Mouse (Mus musculus) left cerebral cortex, postnatal 4 days (tissue): ENCODE data around the gene Stn1. TPM values are rescaled to one million over a fixed set of nuclear protein-coding genes. Genes with fewer than 3 reads are reported as not detected.

Source experiments
- DNase-seq: peaks from one replicate; pipeline ENCODE4 v3.0.0-alpha.2; 2022
- intact Hi-C: fragments of 180-260 bp; cut with DNase I; formaldehyde crosslinking; loops from one replicate; pipeline ENCODE4 v1.15.1; 2025
- total RNA-seq, 2 experiments: library from RNA; stranded (reverse); gene quantifications; 2 replicates each; pipeline ENCODE4 v1.2.3; 2021

Stn1 gene
- total RNA-seq, 2 experiments from 2014 or later = 28.2 to 30.4 TPM

DNA sequence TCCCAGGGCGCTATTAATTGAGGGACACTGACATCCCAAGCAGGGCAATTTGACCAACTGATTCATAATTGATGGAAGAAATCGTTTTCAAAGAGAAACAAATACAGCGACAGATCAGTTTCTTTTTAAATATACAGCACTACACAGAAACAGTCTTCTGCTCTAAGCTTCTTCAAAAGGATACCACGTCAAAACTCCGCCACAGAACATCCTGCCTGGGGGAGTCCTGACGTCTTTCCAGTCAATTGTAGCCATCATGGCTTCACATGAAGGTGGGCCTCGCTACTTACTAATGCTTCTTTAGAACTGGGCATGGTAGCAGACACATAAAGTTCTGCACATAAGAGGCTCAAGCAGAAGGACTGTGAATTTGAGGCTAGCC, 26.0 kb downstream of the Stn1 start:
- intact Hi-C loops = no loop called here
- DNase-seq = no peak

GRCm38 (mm10) chr19:47510473-47511293, 26.6 kb downstream of the Stn1 start:
- DNase-seq = no peak
- intact Hi-C loops = no loop called here

- intact Hi-C loops = no loop called here
- no peak for DNase-seq
Measured at GRCm38 (mm10) chr19:47510135-47510472, 27.2 kb downstream of the Stn1 start.

- no peak for DNase-seq
- intact Hi-C loops = loop anchor here (2.0 to 5.0 kb wide), 2 partner anchors 222 to 313 kb away; partner anchors contain the start of gene Sfr1
Measured at GRCm38 (mm10) chr19:47508771-47509281, 28.5 kb downstream of the Stn1 start.

DNA sequence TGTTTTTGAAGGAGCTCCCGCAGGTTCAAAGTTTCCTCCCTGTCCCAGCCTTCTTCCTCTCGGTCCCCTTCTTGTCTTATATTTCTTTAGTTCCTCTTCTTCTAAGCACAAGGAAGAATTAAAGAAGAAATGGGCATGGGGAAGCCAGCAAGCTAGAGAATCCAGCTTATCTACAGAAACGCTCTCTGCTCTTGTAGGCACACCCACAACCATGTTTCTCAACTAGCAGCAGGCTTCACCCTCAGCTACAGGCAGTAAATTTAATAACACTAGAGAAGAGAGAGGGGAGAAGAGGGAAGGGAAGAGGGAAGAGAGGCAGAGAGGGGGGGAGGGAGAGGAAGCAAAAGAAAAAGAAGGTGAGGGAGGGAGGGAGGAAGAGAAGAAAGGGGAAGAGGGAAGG, 29.1 kb downstream of the Stn1 start:
- DNase-seq = no peak
- intact Hi-C loops = loop anchor here (2.0 to 5.0 kb wide), 2 partner anchors 223 to 314 kb away; partner anchors contain the start of gene Sfr1

GRCm38 (mm10) chr19:47507128-47508121, 29.9 kb downstream of the Stn1 start:
- intact Hi-C loops = loop anchor here (2.0 to 5.0 kb wide), 2 partner anchors 223 to 315 kb away; partner anchors contain the start of gene Sfr1

GRCm38 (mm10) chr19:47503625-47504024, 33.7 kb downstream of the Stn1 start:
- DNase-seq = peak; percentile 32
- intact Hi-C loops = loop anchor here (2.0 kb wide), 1 partner anchor 147 kb away; no protein-coding TSS in a partner anchor

More at GRCm38 (mm10) chr19:47507128-47508121, 29.9 kb downstream of the Stn1 start:
- DNase-seq = peak; percentile 58

- no peak for DNase-seq
- intact Hi-C loops = loop anchor here (2.0 kb wide), 1 partner anchor 146 kb away; no protein-coding TSS in a partner anchor
Measured at GRCm38 (mm10) chr19:47502563-47502962, 34.7 kb downstream of the Stn1 start.

DNA sequence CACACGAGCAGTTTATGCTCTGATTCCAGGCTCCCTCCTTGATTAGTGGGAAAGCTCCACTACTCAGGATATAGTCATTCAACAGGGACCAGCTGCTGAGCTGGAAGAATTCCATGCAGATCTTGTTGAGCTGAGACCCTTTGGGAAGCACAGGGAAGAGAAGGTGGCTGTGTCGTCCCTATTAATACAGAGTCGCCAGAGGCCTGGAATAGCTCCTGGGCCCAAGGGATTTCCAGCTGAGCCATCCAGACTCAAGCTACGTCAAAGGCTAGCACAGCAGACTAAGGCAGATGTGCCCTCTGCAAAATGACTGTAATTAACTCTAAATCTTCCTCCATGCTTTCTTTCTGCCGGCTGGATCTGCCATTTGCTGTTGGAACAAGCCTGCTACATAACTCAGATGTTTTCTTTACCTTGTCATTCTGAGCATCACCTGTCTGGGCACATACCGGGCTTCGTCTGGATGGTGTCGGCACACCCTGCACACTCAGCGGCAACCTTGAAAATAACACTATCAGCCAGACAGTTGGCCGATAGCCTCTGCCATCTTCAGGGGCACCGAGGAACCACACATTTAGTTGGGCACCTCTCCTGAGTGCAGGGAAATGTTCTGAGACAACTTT, 36.8 kb downstream of the Stn1 start:
- DNase-seq = no peak
- intact Hi-C loops = no loop called here

GRCm38 (mm10) chr19:47499841-47500240, 37.5 kb downstream of the Stn1 start:
- intact Hi-C loops = no loop called here
- no peak for DNase-seq

- intact Hi-C loops = no loop called here
- no peak for DNase-seq
Measured at GRCm38 (mm10) chr19:47498942-47499341, 38.4 kb downstream of the Stn1 start.

DNA sequence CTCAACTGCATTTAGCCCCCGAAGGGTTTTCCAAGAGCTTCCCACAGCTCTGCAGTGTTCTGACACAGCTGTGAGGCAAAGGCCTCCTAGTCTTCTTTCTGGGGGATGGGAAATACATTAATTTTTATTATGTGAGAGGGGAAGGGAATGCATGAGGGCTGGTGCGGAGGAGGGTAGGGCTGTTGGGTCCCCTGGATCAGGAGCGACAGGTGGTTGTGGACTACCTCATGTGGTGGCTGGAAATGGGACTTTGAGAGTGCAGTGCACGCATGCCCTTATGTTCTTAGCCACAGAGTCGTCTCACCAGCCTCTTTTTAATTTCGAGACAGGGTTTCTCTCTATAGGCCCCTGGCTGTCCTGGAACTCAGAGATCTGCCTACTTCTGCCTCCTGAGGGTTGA, 39.6 kb downstream of the Stn1 start:
- intact Hi-C loops = no loop called here
- DNase-seq = no peak

DNA sequence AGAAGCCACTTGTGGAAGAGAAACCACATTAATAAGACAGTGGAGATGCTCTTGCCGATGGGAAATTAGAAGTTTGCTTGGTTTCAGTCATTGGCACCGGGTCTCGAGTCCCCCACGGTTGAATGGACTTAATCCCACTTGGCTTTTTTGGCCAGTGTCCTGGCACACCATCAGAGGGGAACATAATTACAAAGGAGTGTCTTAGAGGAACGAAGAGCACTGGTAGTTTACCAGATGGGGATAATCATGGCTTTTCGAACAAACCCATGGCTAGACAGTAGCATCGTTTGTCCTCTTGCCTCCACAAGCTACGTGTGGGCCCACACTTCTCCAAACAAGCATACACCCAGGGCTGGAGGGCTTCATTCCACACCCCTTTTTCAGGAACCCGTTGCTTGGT, 40.0 kb downstream of the Stn1 start:
- peak; percentile 60 for DNase-seq
- intact Hi-C loops = no loop called here

GRCm38 (mm10) chr19:47493017-47493997, 44.0 kb downstream of the Stn1 start:
- intact Hi-C loops = no loop called here
- DNase-seq = no peak

DNA sequence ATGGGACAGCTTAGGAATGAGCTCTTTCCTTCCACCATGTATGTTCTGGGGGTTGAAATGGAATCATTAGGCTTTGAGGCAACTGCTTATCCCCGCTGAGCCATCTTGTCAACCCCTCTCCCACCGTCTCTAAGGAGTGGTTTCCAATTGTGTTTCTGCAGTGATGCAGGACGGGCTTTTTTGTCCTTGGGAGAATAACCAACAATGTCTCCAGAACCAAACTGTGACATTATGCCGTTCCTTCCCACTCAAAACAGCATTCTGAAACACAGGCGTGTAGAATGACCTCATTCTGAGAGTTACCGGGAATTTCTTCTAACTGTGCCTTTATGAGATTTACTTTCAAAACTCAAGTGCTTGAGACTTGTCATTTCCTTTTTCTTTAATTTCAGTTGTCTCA, 44.9 kb downstream of the Stn1 start:
- intact Hi-C loops = no loop called here
- no peak for DNase-seq

DNA sequence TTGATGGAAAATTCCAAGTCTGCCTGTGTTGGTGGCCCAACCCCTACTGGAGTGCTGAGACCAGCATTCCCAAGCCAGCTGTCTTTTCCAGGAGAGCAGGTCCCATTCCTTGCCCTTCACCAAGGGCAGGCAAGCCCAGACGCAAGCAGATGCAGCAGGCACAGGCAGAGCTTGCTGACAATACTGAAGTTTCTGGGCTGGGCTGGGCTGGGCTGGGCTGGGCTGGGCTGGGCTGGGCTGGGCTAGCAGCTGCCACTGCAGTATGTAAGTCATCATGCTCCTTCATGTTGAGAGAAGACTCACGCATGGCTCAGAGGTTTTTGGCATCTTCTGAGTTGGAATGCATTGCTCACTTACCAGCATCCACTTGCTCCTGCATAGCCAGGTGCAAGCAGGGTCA, 45.5 kb downstream of the Stn1 start:
- intact Hi-C loops = no loop called here
- no peak for DNase-seq

DNA sequence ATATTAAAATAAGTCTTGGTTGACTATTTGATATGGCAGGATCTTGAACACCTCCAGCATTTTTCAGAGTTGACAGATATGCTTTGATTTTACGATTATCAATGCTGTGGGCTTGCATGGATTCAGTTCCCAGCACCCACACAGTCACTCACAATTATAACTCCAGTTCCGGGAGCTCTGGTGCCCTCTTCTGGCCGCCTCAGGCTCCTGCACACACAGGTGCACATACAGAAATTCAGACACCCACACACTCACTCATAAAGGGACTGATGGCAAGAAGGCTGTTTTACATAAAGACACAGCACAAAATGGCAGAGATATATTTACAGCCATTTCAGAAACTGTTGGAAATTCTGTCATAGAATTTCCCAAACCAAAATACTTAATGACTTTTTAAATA, 48.1 kb downstream of the Stn1 start:
- intact Hi-C loops = no loop called here

DNA sequence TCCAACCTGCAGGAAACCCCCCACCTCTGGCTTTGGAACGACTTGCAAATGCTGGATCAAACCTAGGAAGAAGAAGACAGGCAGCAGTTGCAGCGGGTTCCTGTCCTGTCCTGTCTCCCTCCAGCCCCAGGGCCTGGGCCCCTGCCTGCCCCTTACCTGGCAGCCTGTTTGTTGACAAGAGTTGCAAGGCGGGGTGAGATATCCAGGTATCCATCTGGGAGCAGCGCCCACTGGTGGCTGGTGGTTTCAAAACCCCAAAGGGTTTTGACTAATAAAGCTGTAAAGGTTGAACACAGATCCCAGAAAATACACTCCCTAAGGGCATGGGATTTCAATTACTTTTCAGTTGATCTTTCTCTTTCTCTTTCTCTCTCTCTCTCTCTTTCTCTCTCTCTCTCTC, 49.1 kb downstream of the Stn1 start:
- intact Hi-C loops = no loop called here
- no peak for DNase-seq

More for the DNA sequence above, 48.1 kb downstream of the Stn1 start:
- no peak for DNase-seq

- no peak for DNase-seq
- intact Hi-C loops = no loop called here
Measured at GRCm38 (mm10) chr19:47487572-47487971, 49.7 kb downstream of the Stn1 start.
